Mouse (Mus musculus) G1E (cell line): ENCODE data around the gene Fshr.

Experiments used
- CTCF ChIP-seq: IDR thresholded peaks from 2 replicates; pipeline ENCODE4 v1.5.1; 2012; ENCODE audit warnings: low read depth, low read length, inconsistent platforms, mixed read lengths
- GATA2 ChIP-seq: IDR thresholded peaks from 2 replicates; pipeline ENCODE4 v1.6.1; 2012; ENCODE audit warnings: low read depth, low read length, inconsistent platforms, borderline replicate concordance
- POLR2AphosphoS5 ChIP-seq: IDR thresholded peaks from 2 replicates; pipeline ENCODE4 v1.6.1; 2012; ENCODE audit warnings: low read depth, low read length, inconsistent platforms; ENCODE audit not compliant: insufficient replicate concordance

- TF ChIP-seq CTCF: no peak
- no peak for TF ChIP-seq POLR2AphosphoS5
- no peak for TF ChIP-seq GATA2
Measured at GRCm38 (mm10) chr17:88991238-88991637, 209.2 kb downstream of the Fshr start.
